In the genomic region with DNA sequence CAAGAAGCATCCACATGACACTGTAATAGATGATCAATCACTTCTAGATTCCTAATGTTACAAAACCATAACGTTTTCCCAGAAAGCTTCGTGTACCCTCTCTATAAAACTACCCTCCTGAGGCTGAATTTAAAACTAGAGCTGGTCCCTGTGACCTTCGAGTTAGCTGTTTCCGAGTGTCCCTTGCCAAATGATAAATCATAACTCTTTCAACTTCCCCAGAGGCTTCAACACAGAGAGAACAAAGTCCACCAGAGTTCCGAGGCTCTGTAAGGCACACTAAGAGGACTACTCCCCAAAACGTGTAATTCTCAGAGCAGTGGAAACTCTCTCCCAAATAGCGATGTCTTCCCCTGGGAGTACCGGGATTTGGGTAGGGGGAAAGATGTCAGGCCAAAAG, we compare ENCODE assay signal across 12 mouse cellular contexts. TPM values are rescaled to one million over a fixed set of nuclear protein-coding genes. Genes with fewer than 3 reads are reported as not detected.
DNase-seq lines count a peak whose midpoint lies in the region; ATAC-seq and TF ChIP-seq lines count a peak whose summit lies in the region.
"Had no signal": no experiment of that assay in that cellular context is flagged by ENCODE, and none has a peak within 500 bp of the region (broad histone marks: within the 10 kb centered on the region; RNA-seq: fewer than 3 reads in every experiment).

No protein-coding gene starts in this region.

- no peak for ATAC-seq in heart, embryonic 15.5 days (replicated peaks; ENCODE audit: insufficient number of reproducible peaks, insufficient read depth, low FRiP score, low read depth)
- ATAC-seq in embryonic facial prominence, embryonic 15.5 days (ENCODE audit: insufficient number of reproducible peaks, low FRiP score, low TSS enrichment, low read depth), result no peak
- ATAC-seq: forebrain, embryonic 15.5 days had no signal

- no peaks in the 10 kb centered on the region for H3K9me3 ChIP-seq in heart, embryonic 15.5 days (replicated peaks)
- H3K9me3 ChIP-seq in embryonic facial prominence, embryonic 15.5 days (replicated peaks), result no peaks in the 10 kb centered on the region
- H3K9me3 ChIP-seq: forebrain, embryonic 15.5 days; liver, embryonic 13.5 days had no signal

- peak overlapping the region; percentile 40 for H3K27ac ChIP-seq in heart, embryonic 15.5 days
- no peak overlapping the region for H3K27ac ChIP-seq in embryonic facial prominence, embryonic 15.5 days (replicated peaks)
- peak overlapping the region; percentile 45; the same call in 1 of the 2 replicates for H3K27ac ChIP-seq in small intestine, adult 2 months (ENCODE audit: insufficient read depth, low read depth, low read length)
- H3K27ac ChIP-seq: forebrain, embryonic 15.5 days; liver, embryonic 13.5 days had no signal

- no peak overlapping the region for H3K4me3 ChIP-seq in heart, embryonic 15.5 days
- no peak overlapping the region for H3K4me3 ChIP-seq in embryonic facial prominence, embryonic 15.5 days (replicated peaks)
- H3K4me3 ChIP-seq in small intestine, adult 2 months (ENCODE audit: low read depth, low read length), result peak overlapping the region; percentile 41
- H3K4me3 ChIP-seq: forebrain, embryonic 15.5 days; liver, embryonic 13.5 days had no signal

- H3K9ac ChIP-seq in heart, embryonic 15.5 days, result 0 out of 2 replicates have a peak overlapping the region, but pooled peaks have one; percentile 17
- no peak overlapping the region for H3K9ac ChIP-seq in embryonic facial prominence, embryonic 15.5 days
- H3K9ac ChIP-seq: forebrain, embryonic 15.5 days; liver, embryonic 13.5 days had no signal

- TF ChIP-seq CTCF in small intestine, adult 2 months (IDR thresholded peaks at IDR 0.05; ENCODE audit: extremely low read depth, insufficient read length, insufficient replicate concordance, low read depth, low read length), result no peak

- peak overlapping the region; percentile 44 for H3K4me2 ChIP-seq in heart, embryonic 15.5 days
- H3K4me2 ChIP-seq in embryonic facial prominence, embryonic 15.5 days (replicated peaks), result peak overlapping the region; percentile 21; the same call in 1 of the 2 replicates
- H3K4me2 ChIP-seq: forebrain, embryonic 15.5 days; liver, embryonic 13.5 days had no signal

- 22% methylated on average over 8 of the region's 8 CpGs for WGBS in heart, embryonic 15.5 days
- 24% methylated on average over 8 of the region's 8 CpGs for WGBS in embryonic facial prominence, embryonic 15.5 days
- 10% methylated on average over 8 of the region's 8 CpGs for WGBS in small intestine, adult 2 months

- no peaks in the 10 kb centered on the region for H3K27me3 ChIP-seq in heart, embryonic 15.5 days
- H3K27me3 ChIP-seq in embryonic facial prominence, embryonic 15.5 days, result no peaks in the 10 kb centered on the region
- no peaks in the 10 kb centered on the region for H3K27me3 ChIP-seq in small intestine, adult 2 months (ENCODE audit: control insufficient read depth, insufficient read depth, low read length)
- H3K27me3 ChIP-seq: CH12.LX; forebrain, embryonic 15.5 days; liver, embryonic 13.5 days had no signal

- no peak for DNase-seq in heart, adult 8-10 months (ENCODE audit: low spot score)
- DNase-seq in kidney, postnatal 14 days, result peak; percentile 21
- no peak for DNase-seq in kidney, adult 11 months
- DNase-seq in frontal cortex, postnatal 10 days (ENCODE audit: low spot score in 2 of 2), result no peak
- DNase-seq: cerebellum, adult 8-10 months; gastrocnemius, postnatal 25 days; liver, embryonic 13.5 days had no signal

- TF ChIP-seq POLR2A in small intestine, adult 2 months (IDR thresholded peaks at IDR 0.05; ENCODE audit: low read depth, low read length), result no peak

- H3K36me3 ChIP-seq in heart, embryonic 15.5 days, result no peaks in the 10 kb centered on the region
- no peaks in the 10 kb centered on the region for H3K36me3 ChIP-seq in embryonic facial prominence, embryonic 15.5 days
- H3K36me3 ChIP-seq in small intestine, adult 2 months (ENCODE audit: control insufficient read depth, insufficient read depth, low read length), result no peaks in the 10 kb centered on the region
- H3K36me3 ChIP-seq: forebrain, embryonic 15.5 days; liver, embryonic 13.5 days had no signal

- peaks cover 42% of the 10 kb centered on the region for H3K4me1 ChIP-seq in heart, embryonic 15.5 days (replicated peaks)
- peaks cover 22% of the 10 kb centered on the region for H3K4me1 ChIP-seq in embryonic facial prominence, embryonic 15.5 days
- H3K4me1 ChIP-seq in small intestine, adult 2 months (ENCODE audit: control insufficient read depth, insufficient read depth, insufficient read length, low read length), result peaks cover 21% of the 10 kb centered on the region; the same call in 1 of the 2 replicates

RNA-seq across cellular contexts. Expression of a gene that starts 29.4 kb away (rescaled TPM):
- 2.7 and 3.2 TPM in 2 replicates for polyA plus RNA-seq in heart, embryonic 15.5 days (2015; fragmentation: Nextera tagmentation; extraction: Ambion mirVana)
- 10 to 100 TPM in 1 of 4 experiments, 1 to 10 TPM in 3; 7.4 to 12.0 (median 8.9) TPM for total RNA-seq in heart, adult 8-10 months (2022)
- polyA plus RNA-seq in embryonic facial prominence, embryonic 15.5 days (2015; fragmentation: Nextera tagmentation; extraction: Ambion mirVana), result 3.9 and 4.1 TPM in 2 replicates
- 5.2 and 10.4 TPM in 2 replicates for polyA plus RNA-seq in small intestine, adult 2 months (2012; rRNA removed)
